Mouse (Mus musculus) kidney, adult 2 months (tissue): ENCODE measurements at regions not wholly inside any gene's neighbourhood (a gene's known extent, or its start where the extent isn't known, plus 50 kb on each side); places are given as distances from the start of the nearest gene placed in this dataset.

Experiments
- CTCF ChIP-seq: fragments of 200-500 bp; conservative IDR thresholded peaks from 2 replicates; pipeline ENCODE4 v1.5.1; 2011; ENCODE audit warnings: low read depth, mild to moderate bottlenecking, control low read depth, low read length, moderate library complexity, mixed read lengths; ENCODE audit not compliant: insufficient read depth, insufficient read length
- POLR2A ChIP-seq: fragments of 200-500 bp; IDR thresholded peaks from one replicate; pipeline ENCODE4 v1.6.1; 2011; ENCODE audit warnings: low read depth, low read length, control low read depth

DNA sequence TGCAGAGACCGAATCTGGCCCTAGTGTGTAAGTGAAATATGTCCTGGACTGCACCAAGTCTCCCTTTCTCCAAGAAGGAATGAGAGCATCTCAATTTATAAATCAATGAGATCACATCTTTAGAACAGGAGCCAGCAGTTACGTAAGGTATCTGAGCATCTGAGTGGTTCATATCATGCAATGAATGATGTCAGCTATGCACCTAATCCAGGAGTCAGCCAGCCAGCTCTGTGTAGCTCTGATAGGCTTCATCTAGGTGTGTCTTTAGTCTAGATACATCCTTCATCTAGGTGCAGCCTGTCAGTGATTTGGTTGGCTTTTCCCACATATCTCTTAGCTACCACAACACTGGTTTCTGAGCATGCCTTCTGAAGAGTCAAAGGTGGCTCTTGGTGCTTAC is 95.8 kb downstream of the Cops8 start:
- TF ChIP-seq POLR2A (no peak), CTCF (no peak)
